Comparison of ENCODE assay signal across 20 mouse cellular contexts in the genomic region with DNA sequence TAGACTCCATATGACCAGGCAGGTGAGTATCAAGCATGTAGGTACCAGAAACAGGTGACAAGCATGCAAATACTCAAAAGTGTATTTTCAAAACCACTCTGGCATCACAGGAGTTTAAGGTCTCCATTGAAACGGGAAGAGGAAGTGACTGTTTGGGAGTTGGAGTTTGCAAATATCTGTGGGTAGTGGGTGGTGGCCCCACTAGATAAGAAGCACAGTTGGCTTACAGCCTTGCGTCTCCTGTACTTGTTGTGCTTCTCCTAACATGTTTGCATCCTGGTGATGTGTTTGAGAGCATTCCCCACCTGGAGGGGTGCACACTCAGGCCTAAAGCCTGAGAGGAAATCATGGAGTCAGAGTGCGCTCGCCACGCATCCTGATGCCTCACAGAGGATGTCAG. TPM values are rescaled to one million over a fixed set of nuclear protein-coding genes. Genes with fewer than 3 reads are reported as not detected.
DNase-seq lines count a peak whose midpoint lies in the region; ATAC-seq and TF ChIP-seq lines count a peak whose summit lies in the region.
"Had no signal": no experiment of that assay in that cellular context is flagged by ENCODE, and none has a peak within 500 bp of the region (broad histone marks: within the 10 kb centered on the region; RNA-seq: fewer than 3 reads in every experiment).

No protein-coding gene starts in this region.

- ATAC-seq in kidney, postnatal 0 days (replicated peaks; ENCODE audit: low FRiP score, low read depth): no peak
- ATAC-seq in common myeloid progenitor, adult 5-6 weeks (replicated peaks; ENCODE audit: low read depth, poor library complexity, severe bottlenecking): peak; percentile 76
- ATAC-seq in liver, embryonic 14.5 days (ENCODE audit: insufficient read depth): peak; percentile 47; the same call in 1 of the 2 replicates
- ATAC-seq: forebrain, embryonic 13.5 days had no signal

- no peak overlapping the region for H3K9ac ChIP-seq in kidney, postnatal 0 days (ENCODE audit: low read depth, low read length)
- H3K9ac ChIP-seq in MEL (ENCODE audit: control insufficient read depth, low read depth, low read length, poor library complexity, severe bottlenecking): peak overlapping the region; percentile 39
- H3K9ac ChIP-seq in liver, embryonic 14.5 days (replicated peaks): no peak overlapping the region
- H3K9ac ChIP-seq: forebrain, embryonic 13.5 days; heart, embryonic 12.5 days; hindbrain, embryonic 14.5 days had no signal

- H3K9me3 ChIP-seq in kidney, postnatal 0 days (replicated peaks; ENCODE audit: low read length): no peaks in the 10 kb centered on the region
- H3K9me3 ChIP-seq in MEL (replicated peaks; ENCODE audit: insufficient read depth, low read length): no peaks in the 10 kb centered on the region
- no peaks in the 10 kb centered on the region for H3K9me3 ChIP-seq in liver, embryonic 14.5 days (ENCODE audit: control insufficient read depth, low read length)
- H3K9me3 ChIP-seq: embryonic facial prominence, embryonic 10.5 days; forebrain, embryonic 13.5 days; hindbrain, embryonic 10.5 days had no signal

- no peak for TF ChIP-seq POLR2A in kidney, adult 2 months (IDR thresholded peaks at IDR 0.05; ENCODE audit: low read depth, low read length)
- TF ChIP-seq POLR2A in MEL (IDR thresholded peaks at IDR 0.05; ENCODE audit: control insufficient read depth in 1 of 2, insufficient read depth in 1 of 2, low read depth in 1 of 2, low read length in 2 of 2, poor library complexity in 1 of 2): peak in 1 of 2 experiments; percentile 60; a peak in 2 of 4 replicates

- 80% methylated on average over 5 of the region's 5 CpGs for WGBS in kidney, postnatal 0 days
- 77% methylated on average over 5 of the region's 5 CpGs for WGBS in kidney, adult 2 months
- 27% methylated on average over 5 of the region's 5 CpGs for WGBS in liver, embryonic 14.5 days (ENCODE audit: insufficient replicate concordance)

- peak; percentile 96 to 98 for TF ChIP-seq EP300 in MEL (IDR thresholded peaks at IDR 0.05; ENCODE audit: low read depth in 1 of 2, low read length in 2 of 2)
- TF ChIP-seq EP300 in liver, embryonic 14.5 days (IDR thresholded peaks at IDR 0.05; ENCODE audit: low read depth): no peak

- intact Hi-C loops in gastrocnemius, adult 2 months (cut with DNase I): no loop called here

- no peak for TF ChIP-seq RAD21 in MEL (IDR thresholded peaks at IDR 0.05; ENCODE audit: low read depth, low read length)

- no peak for TF ChIP-seq CTCF in kidney, postnatal 0 days (IDR thresholded peaks at IDR 0.05; ENCODE audit: low read depth)
- TF ChIP-seq CTCF in kidney, adult 2 months (conservative IDR thresholded peaks at IDR 0.05; ENCODE audit: insufficient read depth, insufficient read length, low read depth, low read length): no peak
- no peak for TF ChIP-seq CTCF in MEL (IDR thresholded peaks at IDR 0.05 in 2 of 3, conservative IDR thresholded peaks at IDR 0.05 in 1 of 3; ENCODE audit: control insufficient read depth in 1 of 3, insufficient read depth in 1 of 3, low read depth in 2 of 3, low read length in 3 of 3, poor library complexity in 1 of 3, severe bottlenecking in 1 of 3)
- TF ChIP-seq CTCF in liver, embryonic 14.5 days (IDR thresholded peaks at IDR 0.05; ENCODE audit: low read depth): no peak
- TF ChIP-seq CTCF in gastrocnemius, adult 2 months (IDR thresholded peaks at IDR 0.05): no peak

- H3K27me3 ChIP-seq in kidney, postnatal 0 days (ENCODE audit: insufficient read depth, low read length): no peaks in the 10 kb centered on the region
- no peaks in the 10 kb centered on the region for H3K27me3 ChIP-seq in kidney, adult 2 months (replicated peaks; ENCODE audit: control insufficient read depth, insufficient read depth, low read length)
- no peaks in the 10 kb centered on the region for H3K27me3 ChIP-seq in MEL (ENCODE audit: control insufficient read depth in 1 of 2, insufficient read depth in 2 of 2, low read length in 2 of 2)
- no peaks in the 10 kb centered on the region for H3K27me3 ChIP-seq in liver, embryonic 14.5 days (ENCODE audit: control insufficient read depth, insufficient read depth, low read length)
- H3K27me3 ChIP-seq: CH12.LX; forebrain, embryonic 13.5 days; heart, embryonic 12.5 days had no signal

- no peaks in the 10 kb centered on the region for H3K79me2 ChIP-seq in MEL (ENCODE audit: control insufficient read depth, insufficient read depth, low read length, poor library complexity)

- no peak overlapping the region for H3K4me3 ChIP-seq in kidney, postnatal 0 days (replicated peaks; ENCODE audit: low read depth, low read length)
- H3K4me3 ChIP-seq in kidney, adult 2 months (ENCODE audit: insufficient read depth, low read depth, low read length): no peak overlapping the region
- H3K4me3 ChIP-seq in MEL (ENCODE audit: control insufficient read depth in 1 of 2, insufficient read depth in 1 of 2, low read depth in 2 of 2, low read length in 2 of 2): peak overlapping the region; percentile 11 to 56
- no peak overlapping the region for H3K4me3 ChIP-seq in liver, embryonic 14.5 days (ENCODE audit: insufficient read depth in 1 of 2, low read depth in 2 of 2, low read length in 2 of 2)
- H3K4me3 ChIP-seq in gastrocnemius, adult 2 months: no peak overlapping the region
- H3K4me3 ChIP-seq: embryonic facial prominence, embryonic 10.5 days; forebrain, embryonic 13.5 days; heart, adult 2 months; heart, embryonic 12.5 days; hindbrain, embryonic 10.5 days had no signal

- no peak overlapping the region for H3K4me2 ChIP-seq in kidney, postnatal 0 days (ENCODE audit: low read length)
- no peak overlapping the region for H3K4me2 ChIP-seq in liver, embryonic 14.5 days (ENCODE audit: low read depth)
- H3K4me2 ChIP-seq: forebrain, embryonic 13.5 days; heart, embryonic 12.5 days; hindbrain, embryonic 14.5 days had no signal

- H3K27ac ChIP-seq in kidney, postnatal 0 days: no peak overlapping the region
- H3K27ac ChIP-seq in kidney, adult 2 months (ENCODE audit: insufficient read depth, low read depth, low read length): no peak overlapping the region
- peak overlapping the region; percentile 93 for H3K27ac ChIP-seq in MEL (ENCODE audit: control insufficient read depth, low read depth, low read length)
- no peak overlapping the region for H3K27ac ChIP-seq in liver, embryonic 14.5 days
- H3K27ac ChIP-seq in gastrocnemius, adult 2 months: no peak overlapping the region
- H3K27ac ChIP-seq: embryonic facial prominence, embryonic 10.5 days; forebrain, embryonic 13.5 days; heart, adult 2 months; hindbrain, embryonic 10.5 days; hindbrain, embryonic 14.5 days had no signal

- DNase-seq in kidney, postnatal 0 days (ENCODE audit: low spot score): peak; percentile 22
- no peak for DNase-seq in kidney, adult 2 months
- DNase-seq in MEL (ENCODE audit: low read depth, low spot score): peak; percentile 93
- DNase-seq in liver, embryonic 14.5 days (ENCODE audit: low read depth in 3 of 3, low spot score in 3 of 3): no peak
- DNase-seq in gastrocnemius, adult 2 months: no peak
- DNase-seq in embryo, embryonic 10 days (ENCODE audit: low spot score): no peak
- DNase-seq in left cerebral cortex, adult 9 months (ENCODE audit: low spot score in 2 of 2): no peak
- DNase-seq: adrenal gland, postnatal 10 days; cerebellum, adult 11-12 months; cerebellum, adult 9-10 months; cerebellum, postnatal 25 days; gastrocnemius, postnatal 10 days had no signal

- H3K4me1 ChIP-seq in kidney, postnatal 0 days (replicated peaks; ENCODE audit: insufficient read depth, low read length): no peaks in the 10 kb centered on the region
- H3K4me1 ChIP-seq in kidney, adult 2 months (ENCODE audit: control insufficient read depth, insufficient read depth, low read length): no peaks in the 10 kb centered on the region
- peaks cover 16 to 22% of the 10 kb centered on the region in 2 experiments for H3K4me1 ChIP-seq in MEL (ENCODE audit: control insufficient read depth in 1 of 2, insufficient read depth in 2 of 2, low read length in 2 of 2)
- peaks cover 6 to 19% of the 10 kb centered on the region in 2 experiments for H3K4me1 ChIP-seq in liver, embryonic 14.5 days (replicated peaks; ENCODE audit: control insufficient read depth in 2 of 2, insufficient read depth in 2 of 2, low read length in 1 of 2)

- H3K36me3 ChIP-seq in kidney, postnatal 0 days (ENCODE audit: insufficient read depth, low read length): no peaks in the 10 kb centered on the region
- no peaks in the 10 kb centered on the region for H3K36me3 ChIP-seq in kidney, adult 2 months (ENCODE audit: control insufficient read depth, insufficient read depth, low read length)
- H3K36me3 ChIP-seq in MEL (ENCODE audit: control insufficient read depth in 1 of 2, insufficient read depth in 2 of 2, low read length in 2 of 2): peaks cover 0 to 16% of the 10 kb centered on the region in 2 experiments; a peak in 2 of 4 replicates
- no peaks in the 10 kb centered on the region for H3K36me3 ChIP-seq in liver, embryonic 14.5 days (replicated peaks; ENCODE audit: control insufficient read depth, insufficient read depth, low read depth)
- H3K36me3 ChIP-seq: embryonic facial prominence, embryonic 10.5 days; heart, embryonic 12.5 days; hindbrain, embryonic 10.5 days had no signal

TF ChIP-seq in MEL, 35 proteins besides CTCF, POLR2A, EP300 and RAD21 (continues in another document):
- peak; percentile 69; the same call in 1 of the 2 replicates for TF ChIP-seq MAZ (IDR thresholded peaks at IDR 0.05; ENCODE audit: low read depth, low read length)
- no peak for TF ChIP-seq USF1 (IDR thresholded peaks at IDR 0.05; ENCODE audit: low read depth, low read length)
- TF ChIP-seq ZC3H11A (IDR thresholded peaks at IDR 0.05; ENCODE audit: low read depth, low read length): no peak
- peak; percentile 96 for TF ChIP-seq GATA1 (IDR thresholded peaks at IDR 0.05; ENCODE audit: low read depth, low read length)
- TF ChIP-seq RCOR1 (IDR thresholded peaks at IDR 0.05; ENCODE audit: low read depth, low read length): peak; percentile 76
- TF ChIP-seq MYC (IDR thresholded peaks at IDR 0.05; ENCODE audit: low read depth, low read length): 0 out of 2 replicates have a peak, but pooled peaks have one; percentile 56
- TF ChIP-seq E2F4 (IDR thresholded peaks at IDR 0.05; ENCODE audit: borderline replicate concordance, low read depth, low read length): no peak
- TF ChIP-seq CHD1 (IDR thresholded peaks at IDR 0.05; ENCODE audit: low read depth, low read length): 0 out of 2 replicates have a peak, but pooled peaks have one; percentile 64
- TF ChIP-seq NRF1 (IDR thresholded peaks at IDR 0.05; ENCODE audit: insufficient read depth, low read depth, low read length, poor library complexity, severe bottlenecking): no peak

RNA-seq across cellular contexts. Expression of a gene that starts 49.9 kb away (rescaled TPM):
- polyA plus RNA-seq in kidney, postnatal 0 days (2015; fragmentation: Nextera tagmentation; extraction: Ambion mirVana): 79.7 and 88.8 TPM in 2 replicates
- polyA plus RNA-seq in kidney, adult 2 months (2012; rRNA removed): 197 and 276 TPM in 2 replicates
- total RNA-seq in MEL (2012; rRNA removed): 67.5 and 73.4 TPM in 2 replicates
- polyA plus RNA-seq in MEL (2012; ENCODE audit: insufficient read depth in 1 of 2, insufficient read length in 2 of 2, low read depth in 1 of 2, low replicate concordance in 2 of 2, missing spikeins in 1 of 2): 100 to 1,000 TPM in 1 of 2 experiments, not detected in 1; 187 TPM
- total RNA-seq in common myeloid progenitor, adult 5-6 weeks (2017): 3.2 and 5.8 TPM in 2 replicates
- 74.4 and 91.3 TPM in 2 replicates for polyA plus RNA-seq in liver, embryonic 14.5 days (2012; rRNA removed)
- 48.9 and 52.5 TPM in 2 replicates for polyA plus RNA-seq in liver, embryonic 14.5 days (2014; fragmentation: Nextera tagmentation; extraction: Ambion mirVana)
- total RNA-seq in gastrocnemius, adult 2 months (2021): 100 to 1,000 TPM in 1 of 2 experiments, 10 to 100 TPM in 1; 71.4 to 144 TPM

Comparison
In these comparisons a context has a peak if more than half of its experiments do, and no peak if none do; other contexts are left out.
1. DNase-seq: peak in kidney, postnatal 0 days (single experiment) and MEL (single experiment); none in kidney, adult 2 months (single experiment), liver, embryonic 14.5 days (0 of 3), gastrocnemius, adult 2 months (single experiment), embryo, embryonic 10 days (single experiment) and left cerebral cortex, adult 9 months (0 of 2).
2. H3K4me3 ChIP-seq: peak in MEL (2 of 2); none in kidney, postnatal 0 days (single experiment), kidney, adult 2 months (single experiment), liver, embryonic 14.5 days (0 of 2) and gastrocnemius, adult 2 months (single experiment).